Mouse (Mus musculus) left cerebral cortex, postnatal 25 days (tissue): ENCODE measurements around the gene Pacs2. TPM values are rescaled to one million over a fixed set of nuclear protein-coding genes. Genes with fewer than 3 reads are reported as not detected.

Source experiments
- DNase-seq, 2 experiments: peaks; one replicate each; pipeline ENCODE4 v3.0.0; 2022; ENCODE audit warnings: low spot score in 2 of 2, mixed read lengths in 1 of 2
- intact Hi-C: fragments of 180-260 bp; cut with DNase I; formaldehyde crosslinking; loops from one replicate; pipeline ENCODE4 v1.15.1; 2025
- microRNA-seq, 2 experiments: library from miRNA; unstranded; fragments of <30 nt; microRNA quantifications; one replicate each; pipeline ENCODE4 v1.2.0; 2022
- total RNA-seq, 2 experiments: library from RNA; stranded (reverse); gene quantifications; 2 replicates each; pipeline ENCODE4 v1.2.3; 2021

Pacs2 gene
- total RNA-seq, 2 experiments from 2014 or later = 63.3 to 79.9 TPM

GRCm38 (mm10) chr12:113106386-113106785, 92.1 kb downstream of the Pacs2 start:
- intact Hi-C loops = no loop called here

GRCm38 (mm10) chr12:113107431-113108124, 93.3 kb downstream of the Pacs2 start:
- DNase-seq = no peak
- intact Hi-C loops = no loop called here

More at GRCm38 (mm10) chr12:113106386-113106785, 92.1 kb downstream of the Pacs2 start:
- peak in 1 of 2 experiments; percentile 76 for DNase-seq

- DNase-seq = no peak
- intact Hi-C loops = no loop called here
Measured at GRCm38 (mm10) chr12:113108528-113109283, 94.4 kb downstream of the Pacs2 start.

- DNase-seq = peak in 1 of 2 experiments; percentile 66
- intact Hi-C loops = no loop called here
Measured at GRCm38 (mm10) chr12:113109801-113110200, 95.5 kb downstream of the Pacs2 start.

- intact Hi-C loops = no loop called here
Measured at GRCm38 (mm10) chr12:113114141-113114540, 99.8 kb downstream of the Pacs2 start.

GRCm38 (mm10) chr12:113114856-113115538, 100.7 kb downstream of the Pacs2 start:
- DNase-seq = no peak
- intact Hi-C loops = no loop called here

More at GRCm38 (mm10) chr12:113114141-113114540, 99.8 kb downstream of the Pacs2 start:
- DNase-seq = no peak

- DNase-seq = peak; percentile 78
- intact Hi-C loops = no loop called here
Measured at GRCm38 (mm10) chr12:113119516-113120410, 105.5 kb downstream of the Pacs2 start.

Small RNA genes within 50 kb of the gene (microRNA-seq; reads per million reads assigned to microRNA genes)
- gene Gm44471 = 0 reads per million in 2 experiments

Other genes starting within 250 kb of the Pacs2 start
- 1 to 10 TPM; 5.3 to 5.5 TPM for gene Ahnak2, start 211.9 kb upstream of the Pacs2 start, total RNA-seq
- 10 to 100 TPM; 17.1 to 17.7 TPM for gene Clba1, start 205.6 kb upstream of the Pacs2 start, total RNA-seq
- 10 to 100 TPM in 1 of 2 experiments, 1 to 10 TPM in 1; 9.5 to 10.6 TPM for gene Cdca4, start 185.1 kb upstream of the Pacs2 start, total RNA-seq
- gene Gpr132, start 146.3 kb upstream of the Pacs2 start, total RNA-seq = not detected
- 10 to 100 TPM; 50.1 to 55.1 TPM for gene Jag2, start 84.7 kb upstream of the Pacs2 start, total RNA-seq
- 10 to 100 TPM; 10.8 to 11.5 TPM for gene Nudt14, start 72.4 kb upstream of the Pacs2 start, total RNA-seq
- 10 to 100 TPM; 55.9 to 60.9 TPM for gene Btbd6, start 38.0 kb upstream of the Pacs2 start, total RNA-seq
- 10 to 100 TPM; 45.0 to 50.4 TPM for gene Brf1, start 13.8 kb upstream of the Pacs2 start, total RNA-seq
- under 1 TPM in 1 of 2 experiments, not detected in 1; 0.44 TPM for gene Tex22, start 60.0 kb downstream of the Pacs2 start, total RNA-seq
- 10 to 100 TPM; 76.7 to 82.7 TPM for gene Mta1, start 83.8 kb downstream of the Pacs2 start, total RNA-seq
- 100 to 1,000 TPM; 160 to 161 TPM for gene Crip2, start 125.7 kb downstream of the Pacs2 start, total RNA-seq
- gene Crip1, start 131.8 kb downstream of the Pacs2 start, total RNA-seq = 10 to 100 TPM; 12.4 to 15.2 TPM
- 1 to 10 TPM; 1.4 to 1.8 TPM for gene Tedc1, start 141.9 kb downstream of the Pacs2 start, total RNA-seq
- 10 to 100 TPM; 26.3 to 29.6 TPM for gene Tmem121, start 171.4 kb downstream of the Pacs2 start, total RNA-seq